Mouse (Mus musculus) embryonic facial prominence, embryonic 14.5 days (tissue): ENCODE results near the gene Dlgap4. TPM values are rescaled to one million over a fixed set of nuclear protein-coding genes. Genes with fewer than 3 reads are reported as not detected.

Experiments used
- ATAC-seq: fragments of 200-750 bp; cut with Nextera tagmentation; 2 replicates; pipeline ENCODE4 v1.8.0; 2017; ENCODE audit warnings: low read depth, moderate number of reproducible peaks, moderate TSS enrichment
- DNase-seq: peaks from one replicate; pipeline ENCODE4 v3.0.0-alpha.2; 2015; ENCODE audit warnings: low spot score
- H3K27ac ChIP-seq: fragments of 300-500 bp; sonication (generic); replicated peaks from 2 replicates; pipeline ENCODE4 v1.5.1; 2014; ENCODE audit warnings: low read depth, mild to moderate bottlenecking, low read length, moderate library complexity
- H3K27me3 ChIP-seq: fragments of 300-500 bp; sonication (generic); replicated peaks from 2 replicates; pipeline ENCODE4 v1.6.1; 2014; ENCODE audit warnings: low read length; ENCODE audit not compliant: control insufficient read depth, insufficient read depth
- H3K36me3 ChIP-seq: fragments of 300-500 bp; sonication (generic); 2 replicates; pipeline ENCODE4 v1.6.1; 2014; ENCODE audit warnings: low read length, mixed read lengths; ENCODE audit not compliant: control insufficient read depth, insufficient read depth
- H3K4me1 ChIP-seq: fragments of 300-500 bp; sonication (generic); 2 replicates; pipeline ENCODE4 v1.6.1; 2014; ENCODE audit warnings: antibody characterized with exemption, low read length; ENCODE audit not compliant: control insufficient read depth, insufficient read depth
- H3K4me2 ChIP-seq: fragments of 300-500 bp; sonication (generic); 2 replicates; pipeline ENCODE4 v1.6.1; 2014; ENCODE audit warnings: low read depth, mild to moderate bottlenecking, low read length, moderate library complexity, mixed read lengths
- H3K4me3 ChIP-seq: fragments of 300-500 bp; sonication (generic); 2 replicates; pipeline ENCODE4 v1.5.1; 2014; ENCODE audit warnings: low read depth, mild to moderate bottlenecking, low read length
- H3K9ac ChIP-seq: fragments of 300-500 bp; sonication (generic); 2 replicates; pipeline ENCODE4 v1.6.1; 2014; ENCODE audit warnings: low read depth, mild to moderate bottlenecking, low read length, moderate library complexity, mixed read lengths
- H3K9me3 ChIP-seq: fragments of 300-500 bp; sonication (generic); 2 replicates; pipeline ENCODE4 v1.6.1; 2016; ENCODE audit warnings: low read length; ENCODE audit not compliant: control insufficient read depth
- WGBS: fragments of 180-500 bp; shearing (Covaris S2); extraction: QIAGEN DNeasy Blood & Tissue Kit; methylation state at CpG from one replicate; pipeline ENCODE4 v1.1.7; 2014; 5-methylcytosine and 5-hydroxymethylcytosine counted together
- polyA plus RNA-seq: library from polyadenylated mRNA; unstranded; fragments of >200 nt; fragmentation: Nextera tagmentation; extraction: Ambion mirVana; gene quantifications from 2 replicates; pipeline ENCODE4 v1.2.1, GENCODE M21; 2014

Dlgap4 gene
- polyA plus RNA-seq, 1 experiment from 2014 or later: 74.0 TPM

- ATAC-seq (no peak), DNase-seq (no peak)
- no peak overlapping the region for H3K27ac ChIP-seq
- H3K9ac ChIP-seq: no peak overlapping the region
- H3K36me3 ChIP-seq: no peaks in the 10 kb centered on the region
- H3K4me3 ChIP-seq: no peak overlapping the region
- no peaks in the 10 kb centered on the region for H3K4me1 ChIP-seq
- WGBS: 76% methylated on average over 5 of the region's 5 CpGs
- H3K27me3 ChIP-seq: no peaks in the 10 kb centered on the region
- no peak overlapping the region for H3K4me2 ChIP-seq
- H3K9me3 ChIP-seq: no peaks in the 10 kb centered on the region
These were observed 7.5 kb upstream of the Dlgap4 start for GRCm38 (mm10) chr2:156605971-156606370.

GRCm38 (mm10) chr2:156613081-156613540, 394 bp upstream of the Dlgap4 start:
- peak; percentile 39 for ATAC-seq
- 1% methylated on average over 28 of the region's 41 CpGs for WGBS

GRCm38 (mm10) chr2:156614258-156614556, 702 bp downstream of the Dlgap4 start:
- no peaks in the 10 kb centered on the region for H3K9me3 ChIP-seq
- WGBS: 2% methylated on average over 8 of the region's 18 CpGs
- H3K4me1 ChIP-seq: peaks cover 16% of the 10 kb centered on the region
- H3K27me3 ChIP-seq: peaks cover 65% of the 10 kb centered on the region
- peak overlapping the region; percentile 74 for H3K9ac ChIP-seq
- H3K4me2 ChIP-seq: peak overlapping the region; percentile 98
- no peak overlapping the region for H3K27ac ChIP-seq
- H3K4me3 ChIP-seq: peak overlapping the region; percentile 76
- no peaks in the 10 kb centered on the region for H3K36me3 ChIP-seq
- ATAC-seq (no peak), DNase-seq (no peak)

More at GRCm38 (mm10) chr2:156613081-156613540, 394 bp upstream of the Dlgap4 start:
- Histone ChIP-seq H3K27ac (no peak overlapping the region), H3K27me3 (peaks cover 58% of the 10 kb centered on the region), H3K9me3 (no peaks in the 10 kb centered on the region), H3K4me2 (peak overlapping the region; percentile 98), H3K36me3 (no peaks in the 10 kb centered on the region), H3K9ac (peak overlapping the region; percentile 74), H3K4me3 (peak overlapping the region; percentile 76), H3K4me1 (peaks cover 16% of the 10 kb centered on the region)
- peak; percentile 45 for DNase-seq

- 8% methylated on average over 31 of the region's 31 CpGs for WGBS
- peaks cover 65% of the 10 kb centered on the region for H3K27me3 ChIP-seq
- peak; percentile 2 for DNase-seq
- no peaks in the 10 kb centered on the region for H3K36me3 ChIP-seq
- peak overlapping the region; percentile 98 for H3K4me2 ChIP-seq
- no peak overlapping the region for H3K27ac ChIP-seq
- peak overlapping the region; percentile 76 for H3K4me3 ChIP-seq
- no peak for ATAC-seq
- no peak overlapping the region for H3K9ac ChIP-seq
- peaks cover 16% of the 10 kb centered on the region for H3K4me1 ChIP-seq
- no peaks in the 10 kb centered on the region for H3K9me3 ChIP-seq
These were observed 1.5 kb downstream of the Dlgap4 start for GRCm38 (mm10) chr2:156614661-156615654.

GRCm38 (mm10) chr2:156616513-156616912, 3.0 kb downstream of the Dlgap4 start:
- ATAC-seq: no peak
- no peak overlapping the region for H3K27ac ChIP-seq
- H3K9me3 ChIP-seq: no peaks in the 10 kb centered on the region
- 61% methylated on average over 7 of the region's 7 CpGs for WGBS
- H3K9ac ChIP-seq: no peak overlapping the region
- no peaks in the 10 kb centered on the region for H3K36me3 ChIP-seq
- no peak overlapping the region for H3K4me3 ChIP-seq
- DNase-seq: no peak
- H3K4me2 ChIP-seq: no peak overlapping the region
- H3K4me1 ChIP-seq: peaks cover 16% of the 10 kb centered on the region
- peaks cover 63% of the 10 kb centered on the region for H3K27me3 ChIP-seq

GRCm38 (mm10) chr2:156617536-156617935, 4.0 kb downstream of the Dlgap4 start:
- no peak overlapping the region for H3K27ac ChIP-seq
- DNase-seq (peak; percentile 8), ATAC-seq (no peak)
- no peak overlapping the region for H3K4me3 ChIP-seq
- H3K9ac ChIP-seq: no peak overlapping the region
- no peak overlapping the region for H3K4me2 ChIP-seq
- 31% methylated on average over 11 of the region's 11 CpGs for WGBS
- H3K36me3 ChIP-seq: no peaks in the 10 kb centered on the region
- peaks cover 16% of the 10 kb centered on the region for H3K4me1 ChIP-seq
- H3K9me3 ChIP-seq: no peaks in the 10 kb centered on the region
- H3K27me3 ChIP-seq: peaks cover 53% of the 10 kb centered on the region

- no peak for ATAC-seq
- Histone ChIP-seq H3K4me2 (no peak overlapping the region), H3K9ac (no peak overlapping the region), H3K27me3 (peaks cover 27% of the 10 kb centered on the region), H3K4me3 (no peak overlapping the region), H3K4me1 (0 out of 2 replicates have a peak, but pooled peaks cover 4% of the 10 kb centered on the region), H3K9me3 (no peaks in the 10 kb centered on the region), H3K36me3 (no peaks in the 10 kb centered on the region), H3K27ac (no peak overlapping the region)
- DNase-seq: no peak
- 75% methylated on average over 8 of the region's 8 CpGs for WGBS
These were observed 7.4 kb downstream of the Dlgap4 start for GRCm38 (mm10) chr2:156620874-156621273.

GRCm38 (mm10) chr2:156621449-156621848, 7.9 kb downstream of the Dlgap4 start:
- Histone ChIP-seq H3K4me3 (no peak overlapping the region), H3K4me1 (0 out of 2 replicates have a peak, but pooled peaks cover 4% of the 10 kb centered on the region), H3K27me3 (peaks cover 21% of the 10 kb centered on the region), H3K36me3 (no peaks in the 10 kb centered on the region), H3K4me2 (no peak overlapping the region), H3K27ac (no peak overlapping the region), H3K9ac (no peak overlapping the region), H3K9me3 (no peaks in the 10 kb centered on the region)
- no peak for DNase-seq
- ATAC-seq: no peak
- 49% methylated on average over 5 of the region's 5 CpGs for WGBS
